Mouse (Mus musculus) large intestine, adult 2 months (tissue): ENCODE data around the gene Gm7102. TPM values are rescaled to one million over a fixed set of nuclear protein-coding genes. Genes with fewer than 3 reads are reported as not detected.
A peak's percentile ranks its signal among the peaks of the same experiment; 100 is the strongest.
"Not testable (repeated sequence)": the region's sequence is repeated elsewhere in the genome, so short reads cannot be mapped to it uniquely, and the experiment has no call there.

Experiments used
- DNase-seq: peaks from one replicate; pipeline ENCODE4 v3.0.0-alpha.2; 2012; ENCODE audit warnings: low read depth, low spot score
- WGBS: fragments of 180-500 bp; shearing (Covaris S2); methylation state at CpG from one replicate; pipeline ENCODE4 v1.1.7; 2018; 5-methylcytosine and 5-hydroxymethylcytosine counted together
- polyA plus RNA-seq: library from polyadenylated mRNA; depleted of rRNA; stranded (reverse); fragments of >200 nt; gene quantifications from 2 replicates; pipeline ENCODE4 v1.2.3, GENCODE M21; 2012; rRNA removed

The Gm7102 gene
- not detected in 2 replicates for polyA plus RNA-seq

DNA sequence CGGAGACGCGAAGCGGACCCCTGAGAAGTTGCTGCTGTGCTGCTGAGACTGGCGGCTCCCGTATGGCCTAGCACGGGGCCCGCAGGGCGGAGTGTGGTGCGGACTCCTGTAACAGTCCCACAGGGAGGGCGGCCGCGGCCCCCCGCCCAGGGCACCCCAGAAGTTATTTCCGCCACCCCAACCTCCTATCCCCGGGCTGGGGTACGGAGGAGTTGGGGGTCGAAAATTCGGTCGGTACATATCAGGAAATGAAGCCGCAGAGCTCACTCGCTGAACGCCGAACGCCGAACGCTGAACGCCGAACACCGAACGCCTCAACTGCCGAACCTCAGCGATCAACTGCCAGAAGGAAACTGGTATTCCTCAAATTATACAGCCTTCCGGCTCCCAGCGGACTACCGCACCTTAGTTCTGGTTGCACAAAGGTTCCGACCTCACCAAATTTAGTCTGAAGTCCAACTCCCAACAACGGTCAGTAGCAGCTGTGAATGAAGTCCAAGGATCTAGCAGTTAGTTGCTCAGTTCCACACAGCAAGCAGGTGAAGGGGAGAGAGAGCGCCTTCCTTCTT lies at the start of gene Gm7102:
Gene Gm7102, minus strand, starts transcription at position 554 of the 569 bp plus-strand sequence.
- 48% methylated on average over 39 of the region's 39 CpGs for WGBS
- DNase-seq = no peak

DNA sequence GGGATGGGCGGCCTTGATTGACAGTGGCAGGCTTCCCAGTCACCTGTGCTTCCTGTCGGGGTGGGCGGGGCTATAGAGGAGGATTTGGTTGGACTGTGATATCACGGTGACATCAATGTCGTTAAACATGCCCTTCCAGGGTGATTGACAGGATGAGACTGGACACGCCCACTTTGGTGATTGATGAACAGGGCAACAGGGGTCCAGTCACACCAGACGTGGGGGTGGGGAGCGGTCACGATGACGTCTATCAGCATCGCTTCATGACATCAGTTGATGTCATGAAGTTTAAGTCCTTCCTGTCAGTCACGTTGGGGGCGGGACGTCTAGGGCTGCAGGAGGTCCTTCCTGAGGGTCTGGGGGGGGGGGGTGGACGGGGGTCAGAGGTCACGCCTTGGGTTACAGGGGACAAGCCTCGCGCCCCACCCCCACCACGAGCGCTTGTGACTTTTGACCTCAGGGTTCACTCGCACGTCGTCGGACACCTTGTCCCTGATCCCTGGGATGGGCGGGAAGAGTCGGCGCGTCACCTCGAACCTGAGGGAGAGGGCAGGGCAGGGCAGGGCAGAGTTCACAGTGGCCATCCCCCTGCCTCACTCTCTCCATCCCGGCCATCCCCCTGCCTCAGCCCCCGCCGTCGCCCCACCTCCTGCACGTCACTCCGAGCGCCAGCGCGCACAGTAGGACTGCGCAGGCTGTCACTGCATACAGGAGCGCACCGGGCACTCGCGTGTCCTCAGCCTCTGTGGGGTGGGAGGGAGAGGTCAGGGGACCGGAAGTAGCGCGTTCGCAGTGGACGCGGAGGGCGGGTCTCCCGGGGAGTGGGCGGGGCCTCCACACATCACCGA lies 48.8 kb upstream of the Gm7102 start:
- WGBS = 47% methylated on average over 53 of the region's 53 CpGs
- no peak for DNase-seq

DNA sequence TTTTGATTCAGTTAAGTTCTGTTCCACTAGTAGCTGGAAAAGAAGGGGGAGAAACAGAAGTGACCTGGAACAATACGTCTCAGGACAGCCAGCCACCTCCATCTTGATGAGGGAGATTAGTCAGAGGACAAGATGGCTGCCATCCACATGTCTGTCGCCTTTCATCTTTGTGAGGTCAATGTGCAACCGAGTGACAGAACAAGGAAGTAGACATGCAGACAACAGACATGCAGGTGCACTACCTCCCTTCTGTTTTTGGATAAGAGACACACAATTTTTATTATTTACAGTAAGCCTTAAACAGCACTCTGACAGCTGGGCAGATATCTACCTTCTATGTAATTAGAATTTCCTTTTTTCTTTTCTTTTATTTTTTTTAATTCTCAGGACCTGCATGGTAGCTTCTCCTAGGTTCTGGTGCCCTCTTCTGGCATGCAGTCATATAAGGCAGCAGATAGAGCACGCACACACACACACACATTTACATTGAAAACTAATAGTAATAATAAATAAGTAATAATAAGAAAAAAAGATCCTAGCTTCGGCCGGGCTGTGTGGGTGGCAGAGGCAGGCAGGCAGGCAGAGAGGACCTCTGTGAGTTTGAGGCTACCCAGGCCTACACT lies 47.7 kb upstream of the Gm7102 start:
- whole genome bisulfite sequencing = 81% methylated on average over 6 of the region's 6 CpGs
- DNase-seq = peak; percentile 58

DNA sequence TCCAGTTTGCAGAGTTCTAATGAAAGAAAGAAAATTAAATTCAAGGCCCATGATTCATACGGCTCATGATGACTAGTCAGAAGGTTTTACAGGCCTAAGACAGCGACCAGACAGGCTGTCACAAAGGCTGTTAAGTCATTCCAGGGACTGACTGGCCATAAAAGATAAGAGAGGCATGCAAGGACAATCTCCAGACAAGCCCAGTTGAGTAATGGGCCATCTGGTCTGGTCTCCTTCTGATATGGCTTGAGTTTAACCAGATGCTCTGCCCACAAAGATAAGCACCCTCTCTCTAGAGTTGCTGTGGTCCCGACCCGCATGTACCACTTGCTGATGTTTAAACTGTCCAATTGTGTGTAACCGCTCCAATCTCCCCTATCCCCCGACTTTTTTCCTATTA lies 31.4 kb upstream of the Gm7102 start:
- WGBS = 54% methylated on average over 6 of the region's 6 CpGs
- not testable (repeated sequence) for DNase-seq

DNA sequence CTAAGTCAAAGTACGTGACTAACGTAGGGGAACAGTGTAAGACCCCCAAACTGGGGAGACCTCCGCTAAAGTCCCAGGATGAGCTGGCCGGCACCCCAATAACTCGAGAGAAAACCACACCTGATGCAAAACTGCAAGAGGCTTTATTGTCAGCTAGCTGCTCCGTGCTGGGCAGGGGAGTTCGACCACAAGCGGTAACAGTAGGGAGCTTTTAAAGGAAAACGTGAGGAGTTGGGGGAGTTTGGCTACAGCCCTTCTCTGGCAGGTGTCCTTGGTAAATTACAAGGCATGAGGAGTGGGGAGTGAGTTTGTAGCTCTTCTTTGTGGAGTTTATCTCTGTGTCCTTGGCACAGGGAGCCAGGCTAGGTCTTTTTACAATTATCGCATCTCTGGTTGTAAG lies 23.7 kb upstream of the Gm7102 start:
- 7% methylated on average over 10 of the region's 10 CpGs for WGBS
- DNase-seq = no peak

DNA sequence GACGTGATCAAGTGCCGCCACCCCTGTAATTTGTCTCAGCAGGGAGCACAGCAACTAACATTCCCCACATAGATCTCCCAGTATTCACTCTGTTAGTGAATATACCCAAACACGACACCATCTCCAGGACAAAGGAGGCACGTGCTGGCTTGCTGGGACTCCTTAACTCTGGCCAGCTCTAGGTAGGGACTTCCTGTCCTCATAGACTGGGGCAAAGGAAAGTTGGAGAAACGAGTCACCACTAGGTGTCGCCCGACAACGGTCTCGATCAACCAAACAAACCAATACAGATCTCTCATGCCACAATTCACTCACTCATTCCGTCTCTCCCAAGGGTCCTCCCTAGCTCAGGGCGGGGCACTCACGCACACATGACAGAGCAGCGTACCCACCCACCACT lies 23.2 kb upstream of the Gm7102 start:
- peak; percentile 57 for DNase-seq
- WGBS = 13% methylated on average over 13 of the region's 13 CpGs

DNA sequence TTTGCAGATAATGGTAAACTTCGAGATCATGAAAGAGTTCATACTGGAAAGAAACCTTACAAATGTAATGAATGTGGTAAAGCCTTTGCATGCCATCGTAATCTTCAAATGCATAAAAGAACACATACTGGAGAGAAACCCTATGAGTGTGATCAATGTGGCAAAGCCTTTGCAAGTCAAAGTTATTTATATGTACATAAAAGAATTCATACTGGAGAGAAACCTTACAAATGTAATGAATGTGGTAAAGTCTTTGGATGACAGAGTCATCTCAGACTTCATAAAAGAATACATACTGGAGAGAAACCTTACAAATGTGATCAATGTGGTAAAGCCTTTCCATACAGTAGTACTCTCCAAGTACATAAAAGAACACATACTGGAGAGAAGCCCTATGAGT lies 7.5 kb upstream of the Gm7102 start, which contains the start of gene Gm6020:
Gene Gm6020, plus strand, starts transcription at position 301 of the 400 bp plus-strand sequence.
- DNase-seq = not testable (repeated sequence)
- 93% methylated on average over 2 of the region's 2 CpGs for WGBS

DNA sequence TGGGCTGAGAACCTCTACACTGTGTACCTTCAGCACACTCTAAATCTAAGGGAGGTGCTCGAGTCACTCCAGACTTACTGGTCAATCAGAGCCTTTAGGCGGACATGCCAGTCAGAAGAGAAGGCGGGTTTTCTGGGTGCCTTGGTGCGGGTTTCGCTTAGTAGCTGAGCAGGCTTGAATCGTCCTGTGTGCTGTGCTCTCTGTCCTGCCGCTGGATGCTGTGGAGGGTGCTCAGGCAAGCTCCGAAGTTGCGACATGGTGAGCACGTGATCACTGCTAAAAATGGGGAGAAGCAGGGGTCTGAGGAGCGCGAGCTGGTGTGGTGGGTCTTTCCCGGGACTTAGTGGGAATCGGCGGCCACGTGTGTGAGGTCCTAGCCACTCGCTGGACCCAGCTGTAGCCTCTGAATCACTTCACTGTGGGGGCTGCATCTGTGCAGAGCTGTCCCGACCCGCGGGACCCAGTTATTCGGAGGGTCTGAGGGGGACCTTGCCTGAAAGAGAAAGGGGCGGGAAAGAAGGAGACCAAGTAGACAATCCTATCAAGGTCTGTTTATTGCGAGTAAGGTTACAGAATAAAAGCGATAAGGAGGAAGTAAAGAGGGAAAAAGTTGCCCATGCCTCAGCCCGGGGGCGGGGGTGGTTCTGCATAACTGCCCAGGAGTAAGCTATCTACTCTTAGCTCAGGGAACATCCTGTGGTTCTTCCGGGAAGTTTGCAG lies 24.2 kb downstream of the Gm7102 start:
- WGBS = 2% methylated on average over 27 of the region's 27 CpGs
- DNase-seq = no peak

DNA sequence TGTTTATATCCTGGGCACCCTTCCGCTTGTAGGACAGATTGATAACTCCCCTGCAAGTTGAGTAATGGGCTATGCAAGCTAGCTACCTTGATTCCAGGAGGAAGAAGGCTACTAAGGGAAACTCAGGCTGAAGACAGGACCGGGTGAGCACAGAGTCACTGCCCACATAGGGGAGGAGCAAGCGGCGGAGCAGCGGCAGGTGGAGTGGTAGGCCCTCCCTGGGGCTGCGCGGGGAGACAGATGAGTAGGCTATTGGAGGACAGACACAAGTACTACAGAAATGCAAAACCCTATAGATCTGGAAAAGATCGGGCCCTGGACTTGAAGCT lies 24.8 kb downstream of the Gm7102 start:
- 5% methylated on average over 8 of the region's 8 CpGs for WGBS
- DNase-seq = peak; percentile 48

DNA sequence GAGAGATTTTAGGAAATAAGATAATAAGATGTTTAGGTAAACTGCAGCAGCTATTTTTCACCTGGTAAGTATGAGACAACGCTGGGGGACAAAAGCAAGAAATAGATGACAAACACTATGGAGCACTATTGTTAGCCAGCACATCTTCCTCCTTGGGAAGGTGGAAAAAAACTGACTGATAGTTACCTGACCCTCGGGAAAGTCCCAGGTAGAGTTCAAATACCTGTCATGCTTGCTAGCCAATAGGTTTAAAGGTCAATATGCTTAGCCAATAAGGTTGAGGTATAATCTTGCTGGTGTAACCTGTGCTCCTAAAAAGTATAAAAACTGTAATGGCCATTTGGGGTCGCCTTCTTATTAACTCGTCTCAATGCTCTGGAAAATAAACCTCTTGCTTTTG lies 34.8 kb downstream of the Gm7102 start:
- no peak for DNase-seq
- 28% methylated on average over 4 of the region's 4 CpGs for WGBS

DNA sequence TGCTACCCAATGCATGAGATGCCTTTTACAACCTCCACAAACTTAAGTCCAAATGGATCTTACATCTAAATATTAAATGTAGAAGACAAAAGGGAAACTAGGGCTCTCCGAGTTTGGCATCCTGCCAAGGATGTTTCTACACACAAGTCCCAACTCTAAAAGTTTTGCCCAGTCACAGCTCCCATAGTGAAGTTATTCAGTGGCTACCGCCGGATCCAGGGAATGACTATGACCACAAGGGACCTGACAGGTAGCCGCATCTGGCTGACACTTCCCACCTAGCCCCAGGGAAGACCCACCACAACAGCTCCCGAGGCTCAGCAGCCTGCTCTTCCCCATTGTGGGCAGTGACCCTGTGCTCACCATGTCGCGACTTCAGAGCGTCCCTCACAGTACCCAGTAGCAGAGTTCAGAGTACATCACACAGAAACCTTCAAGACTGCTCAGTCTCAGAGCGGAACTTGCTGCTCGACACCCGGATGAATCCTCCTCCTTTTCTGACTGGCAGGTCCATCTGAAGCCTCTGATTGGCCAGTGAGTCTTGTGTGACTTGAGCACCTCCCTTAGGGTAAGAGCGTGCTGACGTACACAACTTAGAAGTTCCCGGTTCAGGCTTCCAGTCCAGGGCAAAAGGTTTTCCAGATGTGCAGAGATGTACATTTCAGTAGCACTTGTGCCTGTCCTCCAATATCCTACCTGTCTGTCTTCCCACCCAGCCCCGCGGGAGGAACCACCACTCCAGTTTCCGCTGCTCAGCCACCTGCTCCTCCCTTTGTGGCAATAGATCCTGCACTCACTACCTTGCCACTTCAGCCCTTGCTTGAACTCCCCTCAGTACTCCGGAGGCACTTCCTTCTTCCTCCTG lies 35.5 kb downstream of the Gm7102 start, which contains the start of gene Zfp950:
Gene Zfp950, minus strand, starts transcription at position 499 of the 865 bp plus-strand sequence.
- 2% methylated on average over 18 of the region's 18 CpGs for WGBS
- DNase-seq = peak; percentile 95

DNA sequence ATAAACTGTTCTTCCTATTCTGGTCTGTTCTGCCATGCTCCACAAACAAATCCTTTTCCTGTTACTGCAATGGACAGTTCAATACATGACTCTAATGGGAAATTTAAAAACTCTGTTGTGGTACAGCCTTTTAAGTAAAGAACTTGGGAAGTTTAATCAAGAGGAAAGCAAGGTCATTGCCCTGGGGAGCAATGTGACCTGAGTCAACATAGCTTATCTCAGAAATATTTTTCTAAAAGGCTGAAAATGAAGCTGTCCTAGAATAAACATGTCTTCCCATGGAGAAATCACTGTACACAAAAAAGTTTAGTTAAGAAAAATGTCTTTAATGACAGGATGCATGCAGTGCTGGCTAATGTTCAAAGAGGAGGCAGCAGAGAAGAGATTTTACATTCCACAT lies 37.5 kb downstream of the Gm7102 start:
- no peak for DNase-seq

DNA sequence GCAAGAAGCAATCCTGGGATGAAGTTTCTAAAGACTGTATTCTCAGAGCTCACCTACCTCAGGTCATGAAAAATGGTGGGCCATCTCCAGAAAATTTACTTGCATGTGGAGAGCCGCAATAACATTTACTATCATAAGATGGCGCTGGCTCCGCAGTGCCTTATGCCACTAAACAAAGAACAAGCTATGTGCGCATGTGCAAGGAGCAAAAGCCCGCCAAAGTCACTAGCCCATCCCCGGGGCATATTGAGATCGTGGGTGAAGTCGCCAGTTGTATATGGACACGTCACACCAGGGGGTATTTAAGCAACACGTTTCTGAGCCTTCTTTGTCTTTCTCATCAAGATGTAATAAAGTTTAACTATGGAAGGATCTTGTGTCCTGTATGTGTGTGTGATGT lies 45.0 kb downstream of the Gm7102 start:
- DNase-seq = no peak
- WGBS = 92% methylated on average over 10 of the region's 10 CpGs

Other genes with a start within 250 kb of the Gm7102 start
- 4.4 and 7.4 TPM in 2 replicates for gene Zfp950, start 35.5 kb downstream of the Gm7102 start, polyA plus RNA-seq
- not detected in 2 replicates for gene Gm6020, start 7.6 kb upstream of the Gm7102 start, polyA plus RNA-seq
- gene Csf2ra, start 52.1 kb upstream of the Gm7102 start, polyA plus RNA-seq = 78.5 and 126 TPM in 2 replicates
- not detected in 2 replicates for gene Gm21060, start 120.8 kb upstream of the Gm7102 start, polyA plus RNA-seq